Mouse (Mus musculus): Measurements from ENCODE around the gene Klhl2. TPM values are rescaled to one million over a fixed set of nuclear protein-coding genes. Genes with fewer than 3 reads are reported as not detected.

The Klhl2 gene
- total RNA-seq, 1 experiment from 2014 or later, result 88.0 TPM

GRCm38 (mm10) chr8:64691591-64692401 lies 158.0 kb downstream of the Klhl2 start:
- no peak for DNase-seq

- DNase-seq, result no peak
Measured at GRCm38 (mm10) chr8:64690845-64691244, 159.0 kb downstream of the Klhl2 start.

GRCm38 (mm10) chr8:64690306-64690705 lies 159.5 kb downstream of the Klhl2 start:
- DNase-seq, result no peak

Other genes with a start within 250 kb of the Klhl2 start
- 645 and 671 TPM in 2 replicates for gene Cpe, start 157.0 kb downstream of the Klhl2 start, total RNA-seq (2021)
- gene Msmo1, start 116.2 kb downstream of the Klhl2 start, total RNA-seq (2021), result 398 and 532 TPM in 2 replicates
- 78.8 and 82.5 TPM in 2 replicates for gene Tmem192, start 97.2 kb upstream of the Klhl2 start, total RNA-seq (2021)
- gene Trim75, start 137.8 kb upstream of the Klhl2 start, total RNA-seq (2021), result not detected in 2 replicates
- gene Trim61, start 168.5 kb upstream of the Klhl2 start, total RNA-seq (2021), result not detected in 2 replicates
- not detected in 2 replicates for gene Trim60, start 168.6 kb upstream of the Klhl2 start, total RNA-seq (2021)
- gene Apela, start 187.3 kb upstream of the Klhl2 start, total RNA-seq (2021), result not detected in 2 replicates
- gene Gm10663, start 225.0 kb upstream of the Klhl2 start, total RNA-seq (2021), result not detected in 2 replicates